Mouse (Mus musculus) ovary, postnatal 14 days (tissue): ENCODE data around the gene Mecom.

ENCODE experiments used
- DNase-seq: peaks from one replicate; pipeline ENCODE4 v3.0.0; 2022; ENCODE audit warnings: low spot score

Mecom gene

GRCm38 (mm10) chr3:30353878-30354727 is 193.7 kb downstream of the Mecom start:
- DNase-seq, result no peak

GRCm38 (mm10) chr3:30349279-30349678 is 198.5 kb downstream of the Mecom start:
- DNase-seq, result no peak

- DNase-seq, result no peak
These were observed 203.7 kb downstream of the Mecom start for GRCm38 (mm10) chr3:30344151-30344550.

- DNase-seq, result no peak
These were observed 215.5 kb downstream of the Mecom start for GRCm38 (mm10) chr3:30332337-30332736.

- DNase-seq, result no peak
These were observed 217.3 kb downstream of the Mecom start for GRCm38 (mm10) chr3:30330476-30330875.

GRCm38 (mm10) chr3:30330021-30330420 is 217.8 kb downstream of the Mecom start:
- DNase-seq, result no peak

GRCm38 (mm10) chr3:30314955-30315354 is 232.9 kb downstream of the Mecom start:
- no peak for DNase-seq

- DNase-seq, result no peak
These were observed 239.7 kb downstream of the Mecom start for GRCm38 (mm10) chr3:30308081-30308480.

GRCm38 (mm10) chr3:30307601-30308000 is 240.2 kb downstream of the Mecom start:
- no peak for DNase-seq

GRCm38 (mm10) chr3:30306080-30306479 is 241.7 kb downstream of the Mecom start:
- DNase-seq, result no peak

GRCm38 (mm10) chr3:30299460-30299859 is 248.3 kb downstream of the Mecom start:
- DNase-seq, result no peak

- DNase-seq, result no peak
These were observed 253.4 kb downstream of the Mecom start for GRCm38 (mm10) chr3:30294433-30294832.

GRCm38 (mm10) chr3:30286529-30286928 is 261.3 kb downstream of the Mecom start:
- DNase-seq, result no peak

GRCm38 (mm10) chr3:30284094-30284493 is 263.7 kb downstream of the Mecom start:
- DNase-seq, result no peak

GRCm38 (mm10) chr3:30283562-30283961 is 264.2 kb downstream of the Mecom start:
- DNase-seq, result no peak

- DNase-seq, result no peak
These were observed 270.2 kb downstream of the Mecom start for GRCm38 (mm10) chr3:30277569-30277968.

- DNase-seq, result no peak
These were observed 271.7 kb downstream of the Mecom start for GRCm38 (mm10) chr3:30276099-30276498.

- DNase-seq, result no peak
These were observed 278.6 kb downstream of the Mecom start for GRCm38 (mm10) chr3:30269253-30269652.

GRCm38 (mm10) chr3:30260945-30261344 is 286.9 kb downstream of the Mecom start:
- no peak for DNase-seq

GRCm38 (mm10) chr3:30258421-30258820 is 289.4 kb downstream of the Mecom start:
- DNase-seq, result no peak

- no peak for DNase-seq
These were observed 290.0 kb downstream of the Mecom start for GRCm38 (mm10) chr3:30257776-30258175.

GRCm38 (mm10) chr3:30256896-30257295 is 290.9 kb downstream of the Mecom start:
- DNase-seq, result no peak

GRCm38 (mm10) chr3:30255828-30256227 is 292.0 kb downstream of the Mecom start:
- DNase-seq, result no peak

- DNase-seq, result no peak
These were observed 293.4 kb downstream of the Mecom start for GRCm38 (mm10) chr3:30254451-30254850.
